Mouse (Mus musculus) liver, postnatal 0 days (tissue): Measurements from ENCODE around the gene Itih2. TPM values are rescaled to one million over a fixed set of nuclear protein-coding genes. Genes with fewer than 3 reads are reported as not detected.
A peak's percentile ranks its signal among the peaks of the same experiment; 100 is the strongest.

ENCODE experiments used
- ATAC-seq: fragments of 200-750 bp; cut with Nextera tagmentation; 2 replicates; pipeline ENCODE4 v1.8.0; 2017; ENCODE audit warnings: mild to moderate bottlenecking, moderate library complexity
- DNase-seq: peaks from one replicate; pipeline ENCODE4 v3.0.0-alpha.2; 2016
- H3K27ac ChIP-seq: fragments of 300-500 bp; sonication (generic); 2 replicates; pipeline ENCODE4 v1.5.1; 2014; ENCODE audit warnings: antibody characterized with exemption, moderate library complexity, mild to moderate bottlenecking, low read depth
- H3K27me3 ChIP-seq: fragments of 300-500 bp; sonication (generic); 2 replicates; pipeline ENCODE4 v1.6.1; 2014; ENCODE audit warnings: low read length, control low read depth, mixed read lengths; ENCODE audit not compliant: insufficient read depth
- H3K36me3 ChIP-seq: fragments of 300-500 bp; sonication (generic); replicated peaks from 2 replicates; pipeline ENCODE4 v1.6.1; 2014; ENCODE audit warnings: mild to moderate bottlenecking, control low read depth, low read length, moderate library complexity, mixed read lengths; ENCODE audit not compliant: insufficient read depth
- H3K4me1 ChIP-seq: fragments of 300-500 bp; sonication (generic); 2 replicates; pipeline ENCODE4 v1.6.1; 2014; ENCODE audit warnings: antibody characterized with exemption, mild to moderate bottlenecking, control low read depth; ENCODE audit not compliant: insufficient read depth
- H3K4me2 ChIP-seq: fragments of 300-500 bp; sonication (generic); 2 replicates; pipeline ENCODE4 v1.6.1; 2014; ENCODE audit warnings: low read depth, mild to moderate bottlenecking, low read length, moderate library complexity, mixed read lengths
- H3K4me3 ChIP-seq: fragments of 300-500 bp; sonication (generic); 2 replicates; pipeline ENCODE4 v1.5.1; 2014; ENCODE audit warnings: low read depth, low read length
- H3K9ac ChIP-seq: fragments of 300-500 bp; sonication (generic); replicated peaks from 2 replicates; pipeline ENCODE4 v1.6.1; 2014; ENCODE audit warnings: mild to moderate bottlenecking, moderate library complexity
- H3K9me3 ChIP-seq: fragments of 300-500 bp; sonication (generic); 2 replicates; pipeline ENCODE4 v1.6.1; 2016; ENCODE audit warnings: mild to moderate bottlenecking, control low read depth, low read length, mixed read lengths
- CTCF ChIP-seq: sonication (generic); IDR thresholded peaks from 2 replicates; pipeline ENCODE4 v1.5.1; 2016; ENCODE audit warnings: antibody characterized with exemption, low read depth
- EP300 ChIP-seq: IDR thresholded peaks from 2 replicates; pipeline ENCODE4 v1.6.1; 2016; ENCODE audit warnings: antibody characterized with exemption, low read depth, mild to moderate bottlenecking
- WGBS: fragments of 180-500 bp; shearing (Covaris S2); extraction: QIAGEN DNeasy Blood & Tissue Kit; methylation state at CpG from one replicate; pipeline ENCODE4 v1.1.7; 2014; ENCODE audit not compliant: insufficient replicate concordance; 5-methylcytosine and 5-hydroxymethylcytosine counted together
- polyA plus RNA-seq: library from polyadenylated mRNA; unstranded; fragments of >200 nt; fragmentation: Nextera tagmentation; extraction: Ambion mirVana; gene quantifications from 2 replicates; pipeline ENCODE4 v1.2.1, GENCODE M21; 2015

Gene Itih2
- 527 and 547 TPM in 2 replicates for polyA plus RNA-seq

- no peak for TF ChIP-seq CTCF
- 0 out of 2 replicates have a peak, but pooled peaks have one; percentile 15 for TF ChIP-seq EP300
- peaks cover 9% of the 10 kb centered on the region; the same call in 1 of the 2 replicates for H3K4me1 ChIP-seq
- DNase-seq (no peak), ATAC-seq (no peak)
- H3K36me3 ChIP-seq: 0 out of 2 replicates have a peak, but pooled peaks cover 3% of the 10 kb centered on the region
- H3K27ac ChIP-seq: peak within 1 kb of the TSS; percentile 92
- H3K27me3 ChIP-seq: no peaks in the 10 kb centered on the region
- WGBS: 60% methylated on average over 4 of the region's 4 CpGs
- H3K9ac ChIP-seq: peak within 1 kb of the TSS; percentile 65
- no peaks in the 10 kb centered on the region for H3K9me3 ChIP-seq
- H3K4me3 ChIP-seq: peak within 1 kb of the TSS; percentile 45
- H3K4me2 ChIP-seq: peak within 1 kb of the TSS; percentile 60
These were observed at the start of gene Itih2 for GRCm38 (mm10) chr2:10131296-10131695. Itih2 (minus strand) TSS chr2:10131396.

- 85% methylated on average over 16 of the region's 16 CpGs for WGBS
- H3K4me2 ChIP-seq: no peak overlapping the region
- no peaks in the 10 kb centered on the region for H3K4me1 ChIP-seq
- no peaks in the 10 kb centered on the region for H3K27me3 ChIP-seq
- DNase-seq: no peak
- H3K27ac ChIP-seq: no peak overlapping the region
- H3K9ac ChIP-seq: no peak overlapping the region
- TF ChIP-seq EP300 (no peak), CTCF (no peak)
- no peaks in the 10 kb centered on the region for H3K9me3 ChIP-seq
- ATAC-seq: no peak
- no peaks in the 10 kb centered on the region for H3K36me3 ChIP-seq
- no peak overlapping the region for H3K4me3 ChIP-seq
These were observed 38.8 kb upstream of the Itih2 start for GRCm38 (mm10) chr2:10169991-10170390.

DNA sequence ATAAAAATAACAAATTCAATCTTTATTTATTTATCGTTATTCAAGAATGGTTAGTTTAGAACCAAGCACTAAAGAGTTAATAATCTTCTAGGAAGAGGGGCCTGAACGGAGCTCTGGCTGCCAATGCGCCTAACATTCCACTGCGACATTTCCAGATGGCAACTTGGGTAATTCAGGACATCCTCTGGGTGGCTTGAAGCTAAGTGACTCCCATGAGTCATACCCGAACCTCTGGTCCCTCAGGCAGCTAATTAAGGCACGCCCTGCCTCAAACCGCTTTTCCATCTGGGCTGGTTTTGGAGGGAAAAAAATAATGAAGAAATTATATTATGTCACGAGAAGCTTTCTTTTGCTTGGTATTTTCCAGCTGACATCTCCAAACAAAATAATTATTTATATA, 36.8 kb upstream of the Itih2 start:
- TF ChIP-seq EP300 (no peak), CTCF (no peak)
- Histone ChIP-seq H3K36me3 (no peaks in the 10 kb centered on the region), H3K9ac (no peak overlapping the region), H3K4me1 (no peaks in the 10 kb centered on the region), H3K9me3 (no peaks in the 10 kb centered on the region), H3K4me2 (no peak overlapping the region), H3K27ac (no peak overlapping the region), H3K27me3 (no peaks in the 10 kb centered on the region), H3K4me3 (no peak overlapping the region)
- DNase-seq (no peak), ATAC-seq (no peak)
- 66% methylated on average over 8 of the region's 8 CpGs for WGBS

DNA sequence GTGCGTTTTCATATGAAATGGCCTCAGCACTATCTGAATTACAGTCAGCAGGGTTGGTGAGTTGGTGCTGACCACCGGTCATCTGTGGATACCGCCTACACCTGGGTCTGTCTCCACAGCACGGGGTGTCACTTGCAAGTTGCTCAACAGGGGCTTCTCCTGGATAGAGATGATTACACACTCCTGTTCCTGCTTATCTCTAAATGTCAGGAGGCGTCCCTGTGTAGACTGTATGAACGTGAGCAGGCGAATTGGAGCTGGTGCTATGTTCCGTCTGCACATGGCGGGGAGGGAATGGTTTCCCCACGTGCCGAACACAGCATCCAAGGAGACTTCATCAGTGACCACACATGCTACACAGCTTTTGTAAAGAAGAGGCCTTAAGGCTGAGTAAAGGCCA, 36.1 kb upstream of the Itih2 start:
- TF ChIP-seq EP300: no peak
- no peak for TF ChIP-seq CTCF
- peak; percentile 33; the same call in 1 of the 2 replicates for ATAC-seq
- H3K4me2 ChIP-seq: no peak overlapping the region

GRCm38 (mm10) chr2:10166635-10167034, 35.4 kb upstream of the Itih2 start:
- ATAC-seq (0 out of 2 replicates have a peak, but pooled peaks have one; percentile 21), DNase-seq (no peak)
- no peak overlapping the region for H3K27ac ChIP-seq
- H3K4me3 ChIP-seq: no peak overlapping the region
- no peak for TF ChIP-seq CTCF
- no peak for TF ChIP-seq EP300
- no peak overlapping the region for H3K9ac ChIP-seq
- H3K27me3 ChIP-seq: no peaks in the 10 kb centered on the region
- no peaks in the 10 kb centered on the region for H3K36me3 ChIP-seq
- H3K9me3 ChIP-seq: no peaks in the 10 kb centered on the region
- WGBS: 30% methylated on average over 6 of the region's 6 CpGs
- H3K4me2 ChIP-seq: no peak overlapping the region
- no peaks in the 10 kb centered on the region for H3K4me1 ChIP-seq

More for the DNA sequence above, 36.1 kb upstream of the Itih2 start:
- Histone ChIP-seq H3K9me3 (no peaks in the 10 kb centered on the region), H3K36me3 (no peaks in the 10 kb centered on the region), H3K9ac (no peak overlapping the region), H3K27me3 (no peaks in the 10 kb centered on the region), H3K4me1 (no peaks in the 10 kb centered on the region), H3K27ac (no peak overlapping the region), H3K4me3 (no peak overlapping the region)
- DNase-seq: no peak
- WGBS: 38% methylated on average over 11 of the region's 11 CpGs

GRCm38 (mm10) chr2:10162011-10162410, 30.8 kb upstream of the Itih2 start:
- Histone ChIP-seq H3K4me1 (no peaks in the 10 kb centered on the region), H3K36me3 (no peaks in the 10 kb centered on the region), H3K4me3 (no peak overlapping the region), H3K9me3 (no peaks in the 10 kb centered on the region), H3K27ac (no peak overlapping the region), H3K27me3 (no peaks in the 10 kb centered on the region), H3K4me2 (no peak overlapping the region), H3K9ac (no peak overlapping the region)
- no peak for TF ChIP-seq CTCF
- no peak for TF ChIP-seq EP300
- DNase-seq (no peak), ATAC-seq (no peak)
- WGBS: 77% methylated on average over 4 of the region's 4 CpGs
